Mouse (Mus musculus) embryonic stem cell, embryonic (primary cell): ENCODE data around the gene Cep112.

Source experiments
- CTCF ChIA-PET, 4 experiments: fragments of 300-600 bp in 2 of 4; fragments of 350-600 bp in 2 of 4; sonication (Branson Sonifier 250); formaldehyde crosslinking; loops; one replicate each; lab custom pipeline; 2022; ENCODE audit warnings: inconsistent platforms in 2 of 4; lab: Charles Lee
- POLR2A ChIA-PET, 4 experiments: fragments of 300-600 bp in 2 of 4; fragments of 350-600 bp in 2 of 4; sonication (Branson Sonifier 250); formaldehyde crosslinking; loops; one replicate each; lab custom pipeline; 2022; ENCODE audit warnings: antibody characterized with exemption in 4 of 4, inconsistent platforms in 1 of 4; lab: Charles Lee

The Cep112 gene

DNA sequence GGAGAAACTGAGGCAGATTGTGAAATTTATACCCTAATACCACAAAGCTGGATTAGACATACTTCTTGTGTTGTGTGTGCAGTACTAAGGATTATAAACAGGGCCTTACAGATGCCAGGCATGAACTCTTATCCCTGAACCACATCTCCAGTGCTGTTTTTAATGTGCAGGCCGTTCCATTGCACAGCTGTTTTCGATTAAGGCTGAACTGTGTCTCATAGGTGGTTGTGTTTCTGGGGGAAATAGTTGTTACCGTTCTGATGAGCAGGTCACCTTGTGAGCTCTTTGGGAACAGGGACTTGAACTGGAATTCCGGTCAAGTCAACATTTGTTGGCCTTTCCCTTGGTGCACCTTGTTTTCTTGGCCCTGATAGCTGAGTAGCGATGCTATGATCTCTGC lies 456.7 kb downstream of the Cep112 start:
- ChIA-PET POLR2A (no interaction called here), CTCF (no interaction called here)

DNA sequence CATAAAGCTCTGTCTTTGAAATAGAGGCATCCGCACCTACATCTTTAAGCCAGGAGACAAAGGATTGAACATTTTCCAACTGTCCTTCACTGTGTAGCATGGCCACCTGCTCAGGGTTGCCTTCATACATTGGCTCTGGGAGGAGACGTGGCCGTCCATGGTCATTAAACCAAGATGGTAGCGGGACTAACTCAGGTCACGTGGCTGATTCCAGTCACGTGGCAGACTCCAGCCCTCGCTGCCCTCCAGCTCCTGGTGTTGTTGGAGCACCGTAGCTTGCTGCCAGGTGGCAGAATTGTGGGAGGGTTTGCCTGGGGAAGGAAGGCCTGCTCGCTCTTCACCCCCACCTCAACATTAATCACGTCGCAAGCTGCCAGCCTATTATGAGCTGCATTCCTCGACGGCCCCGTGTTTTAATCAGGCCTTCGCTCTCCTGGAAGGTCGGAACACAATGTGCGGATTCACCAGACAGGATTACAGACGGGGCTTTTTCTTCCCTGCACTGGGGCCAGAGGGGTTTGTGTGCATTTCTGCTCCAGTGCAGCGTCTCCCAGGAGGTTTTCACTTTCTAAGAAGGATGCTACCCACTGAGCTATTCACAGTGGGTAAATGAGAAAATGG lies 460.4 kb downstream of the Cep112 start:
- ChIA-PET POLR2A (interaction anchor here in 2 of 4 experiments (0.5 to 1.0 kb wide), 4 partner anchors 10 to 38 kb away, joined by 3 read pairs; partner anchors contain the start of gene Axin2 (in 1 of the 2)), CTCF (no interaction called here)

DNA sequence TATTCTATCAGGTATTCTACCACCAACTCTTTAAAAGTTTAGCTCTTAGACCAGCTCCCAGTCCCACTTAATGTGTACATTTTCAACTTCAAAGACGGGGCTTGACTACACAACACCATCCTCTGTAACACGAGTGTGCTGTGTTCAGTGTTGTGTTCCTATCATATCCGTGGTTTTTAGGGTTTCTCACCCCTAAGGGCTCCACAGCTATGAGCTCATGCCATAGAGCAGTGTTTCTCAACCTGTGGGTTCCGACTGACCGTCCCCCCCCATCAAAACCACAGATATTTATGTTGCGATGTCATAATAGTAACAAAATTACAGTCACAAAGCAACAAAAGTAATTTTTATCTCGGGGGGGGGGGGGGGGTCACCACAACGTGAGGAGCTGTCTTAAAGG lies 461.1 kb downstream of the Cep112 start:
- POLR2A ChIA-PET = interaction anchor here in 2 of 4 experiments (0.5 to 1.0 kb wide), 4 partner anchors 25 to 94 kb away, joined by 3 to 5 read pairs (median 3); partner anchors contain the start of gene Axin2 (in 1 of the 2)
- CTCF ChIA-PET = interaction anchor here in 1 of 4 experiments (0.6 to 0.7 kb wide), 2 partner anchors 412 to 1374 kb away, joined by 4 read pairs; partner anchors contain the start of gene Rgs9

DNA sequence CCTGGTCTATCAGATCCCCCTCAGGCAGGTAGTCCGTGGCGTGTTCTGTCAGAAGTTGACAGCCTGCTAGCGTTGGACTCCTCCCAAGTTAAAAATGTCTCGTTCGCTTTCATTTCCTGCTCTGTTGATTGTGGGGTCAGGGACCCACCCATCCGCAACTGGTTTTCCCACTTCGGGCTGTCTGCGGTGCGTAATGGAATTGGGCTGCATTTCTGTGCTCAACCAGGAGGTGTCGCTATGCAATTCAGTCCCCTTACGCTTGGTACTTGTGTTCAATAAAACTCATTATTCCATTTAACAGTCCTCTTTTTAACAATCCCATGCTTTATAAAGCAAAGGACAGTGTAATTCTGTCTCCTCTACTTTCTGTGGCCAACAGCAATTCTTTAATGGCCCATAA lies 464.1 kb downstream of the Cep112 start:
- CTCF ChIA-PET = no interaction called here
- POLR2A ChIA-PET = no interaction called here

DNA sequence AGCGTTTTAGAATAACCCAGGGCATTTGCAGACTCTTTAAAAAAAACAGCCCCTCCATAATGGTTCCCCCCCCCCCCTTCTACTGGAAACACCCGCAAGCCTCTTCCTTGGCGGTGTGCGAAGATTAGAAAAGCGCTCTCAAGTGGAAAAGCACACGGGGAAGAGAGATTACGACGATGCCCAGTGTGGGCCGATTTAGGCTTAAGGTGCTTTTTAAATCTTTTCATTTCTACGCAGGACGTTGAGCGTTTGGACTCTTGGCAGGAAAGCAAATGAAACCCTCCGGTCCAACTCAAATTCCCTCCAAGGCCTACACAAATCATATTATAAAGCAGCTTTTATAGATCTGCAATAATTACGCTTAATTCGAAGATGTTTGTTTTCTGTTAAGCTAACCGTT lies 465.6 kb downstream of the Cep112 start:
- CTCF ChIA-PET = no interaction called here
- POLR2A ChIA-PET = interaction anchor here in 1 of 4 experiments (1.0 to 2.0 kb wide), 4 partner anchors 10 to 44 kb away, joined by 3 to 7 read pairs (median 4); no protein-coding TSS in a partner anchor

DNA sequence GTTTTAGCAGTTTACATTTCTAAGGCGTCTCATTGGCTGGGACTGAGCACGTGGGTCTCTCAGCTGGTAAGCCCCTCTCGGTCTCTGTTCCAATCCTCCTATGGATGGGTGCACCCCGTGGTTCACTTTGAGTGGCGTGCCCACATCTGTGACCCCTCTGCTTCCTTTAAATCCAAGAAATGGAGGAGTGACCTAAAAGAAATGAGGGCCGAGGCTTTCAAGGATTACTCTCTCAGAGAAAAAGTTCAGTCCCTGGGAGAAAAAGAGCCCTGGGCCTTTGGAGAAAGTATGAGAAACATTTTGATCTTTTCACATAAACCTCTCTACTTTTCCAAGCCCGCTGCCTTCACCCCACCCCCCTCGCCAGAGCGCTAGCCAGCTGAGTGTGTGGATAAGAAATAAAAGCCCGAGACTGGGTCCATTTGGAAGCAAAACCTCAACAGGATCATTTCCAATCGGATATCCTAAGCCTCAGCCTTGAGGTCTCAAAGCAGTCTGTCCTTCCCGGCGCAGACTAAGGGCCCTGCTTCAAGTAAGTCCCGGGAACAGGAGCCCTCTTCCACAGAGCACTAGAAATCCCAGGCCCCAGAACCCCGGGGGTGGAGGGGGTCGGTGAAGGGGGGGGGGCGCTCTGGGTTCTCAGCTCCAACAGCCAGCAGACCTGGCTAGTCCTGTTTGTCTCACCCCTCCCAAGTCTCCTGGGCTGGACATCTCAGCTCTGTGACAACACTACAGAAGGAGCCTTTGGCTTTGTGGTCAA lies 466.3 kb downstream of the Cep112 start:
- POLR2A ChIA-PET = interaction anchor here in 3 of 4 experiments (0.6 to 2.0 kb wide), 5 partner anchors 9 to 38 kb away, joined by 3 to 7 read pairs (median 3); no protein-coding TSS in a partner anchor
- CTCF ChIA-PET = interaction anchor here in 2 of 4 experiments (0.5 to 0.7 kb wide), 3 partner anchors 46 to 433 kb away, joined by 3 to 6 read pairs (median 4); no protein-coding TSS in a partner anchor

- ChIA-PET POLR2A (interaction anchor here in 2 of 4 experiments (1.3 to 2.0 kb wide), 2 partner anchors 9 to 35 kb away, joined by 3 to 7 read pairs; no protein-coding TSS in a partner anchor), CTCF (interaction anchor here in 1 of 4 experiments (0.6 to 0.7 kb wide), 2 partner anchors 45 to 433 kb away, joined by 3 to 6 read pairs; no protein-coding TSS in a partner anchor)
Measured at GRCm38 (mm10) chr11:108891871-108892380, 466.9 kb downstream of the Cep112 start.

DNA sequence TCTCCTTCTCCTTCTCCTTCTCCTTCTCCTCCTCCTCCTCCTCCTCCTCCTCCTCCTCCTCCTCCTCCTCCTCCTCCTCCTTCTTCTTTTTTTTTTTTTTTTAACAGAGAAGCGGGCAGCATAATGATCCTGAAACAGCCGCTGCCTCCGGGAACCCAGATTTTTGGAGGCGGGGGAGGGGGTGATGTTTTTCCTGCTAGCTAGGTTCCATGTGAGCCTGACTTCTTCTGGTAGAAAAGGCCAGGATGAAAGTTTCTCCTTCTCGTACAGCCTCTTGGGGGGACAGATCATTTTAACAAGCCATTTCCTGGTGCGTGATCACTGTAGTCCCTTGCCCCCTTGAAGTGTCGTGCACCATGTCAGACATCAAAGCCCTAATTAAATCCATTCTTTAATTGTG lies 467.4 kb downstream of the Cep112 start:
- ChIA-PET CTCF (no interaction called here), POLR2A (interaction anchor here in 1 of 4 experiments (0.7 to 2.0 kb wide), 3 partner anchors 8 to 654 kb away, joined by 4 to 7 read pairs (median 4); no protein-coding TSS in a partner anchor)

DNA sequence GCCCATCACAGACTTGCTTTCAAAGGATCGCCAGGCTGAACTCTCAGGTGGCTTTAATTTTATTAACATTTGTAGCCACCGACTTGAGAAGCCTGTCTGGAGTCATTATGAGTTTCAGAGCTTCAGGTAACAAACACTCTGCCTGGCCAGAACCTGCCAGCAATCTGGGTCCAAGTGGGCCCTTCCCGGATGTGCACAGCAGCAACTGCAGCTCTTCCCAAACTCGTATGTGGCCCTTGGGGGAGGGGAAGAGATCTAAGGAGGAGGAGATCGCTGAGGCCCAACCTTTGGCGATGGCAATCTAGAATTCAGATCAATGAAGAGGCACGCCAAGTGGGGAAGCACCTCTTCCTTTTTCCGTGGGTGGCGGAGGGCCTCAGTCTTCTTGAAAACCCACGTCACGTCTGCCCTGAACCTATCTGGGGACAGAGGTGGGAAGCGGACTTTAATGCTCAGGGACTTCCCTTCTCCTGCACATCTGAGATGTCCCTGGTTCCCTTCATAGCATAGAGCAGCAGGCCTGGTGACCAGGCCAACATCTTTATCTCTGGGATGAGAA lies 468.3 kb downstream of the Cep112 start:
- CTCF ChIA-PET = no interaction called here
- POLR2A ChIA-PET = interaction anchor here in 2 of 4 experiments (0.7 to 1.4 kb wide), 4 partner anchors 13 to 24 kb away, joined by 3 to 6 read pairs (median 4); no protein-coding TSS in a partner anchor

DNA sequence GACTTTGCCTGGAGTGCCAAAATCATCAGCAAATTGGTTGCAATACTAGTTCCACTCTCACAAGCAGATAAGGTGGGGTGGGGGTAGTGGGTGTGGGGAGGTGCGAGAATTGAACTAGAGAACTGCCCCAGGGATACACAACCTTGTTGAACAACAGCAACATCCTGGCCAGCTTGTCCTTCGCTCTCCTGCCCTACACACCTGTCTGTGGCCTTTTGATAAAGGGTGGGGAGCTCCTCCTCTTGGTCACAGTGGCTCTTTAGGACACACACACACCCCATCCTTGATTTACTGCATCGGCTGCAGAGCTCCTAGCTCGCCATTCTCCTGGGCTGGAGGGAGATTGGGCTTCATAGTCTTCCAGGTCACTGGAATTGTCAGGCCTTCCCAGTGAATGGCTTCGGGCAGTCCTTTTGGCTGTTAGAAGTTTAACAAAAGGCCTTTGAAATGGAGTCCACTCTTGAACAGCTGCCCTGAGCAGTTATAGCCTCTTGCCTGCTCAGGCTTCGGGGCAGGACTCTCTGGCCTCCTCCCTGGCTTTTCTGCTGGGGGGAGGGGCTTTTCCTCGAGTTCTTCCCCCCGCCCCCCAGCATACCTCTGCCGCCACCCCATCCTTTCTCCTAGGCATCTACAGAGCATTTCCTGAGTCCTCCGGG lies 469.0 kb downstream of the Cep112 start:
- CTCF ChIA-PET = no interaction called here

GRCm38 (mm10) chr11:108897034-108897433 lies 472.0 kb downstream of the Cep112 start:
- POLR2A ChIA-PET = interaction anchor here in 2 of 4 experiments (0.5 to 2.0 kb wide), 5 partner anchors 9 to 1351 kb away, joined by 3 to 10 read pairs (median 5); no protein-coding TSS in a partner anchor
- CTCF ChIA-PET = no interaction called here

More for the DNA sequence above, 469.0 kb downstream of the Cep112 start:
- POLR2A ChIA-PET = interaction anchor here in 1 of 4 experiments (1.2 to 1.4 kb wide), 2 partner anchors 13 to 17 kb away, joined by 3 to 4 read pairs; no protein-coding TSS in a partner anchor

- POLR2A ChIA-PET = interaction anchor here in 2 of 4 experiments (0.9 to 2.0 kb wide), 3 partner anchors 12 to 29 kb away, joined by 4 to 10 read pairs (median 5); no protein-coding TSS in a partner anchor
- CTCF ChIA-PET = no interaction called here
Measured at GRCm38 (mm10) chr11:108898063-108898462, 473.1 kb downstream of the Cep112 start.

DNA sequence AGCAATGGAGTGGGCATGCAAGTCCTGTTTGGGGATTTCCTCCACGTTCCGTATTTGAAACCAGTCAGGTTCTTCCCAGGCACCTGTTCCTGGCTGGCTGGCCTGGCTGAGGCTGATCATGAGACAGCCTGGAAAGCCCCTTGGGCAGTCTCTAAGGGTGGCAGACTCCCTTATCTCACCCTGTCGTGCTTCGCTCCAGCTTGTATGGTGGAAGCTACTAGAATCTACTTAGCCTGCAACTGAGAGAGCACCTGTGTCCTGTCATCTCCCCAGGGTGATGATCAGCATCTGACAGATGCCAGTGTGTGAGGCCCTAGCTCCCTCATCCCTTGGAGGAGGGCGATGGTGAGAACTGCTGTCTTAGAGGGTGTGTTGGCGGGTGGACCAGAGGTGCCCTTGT lies 473.5 kb downstream of the Cep112 start:
- POLR2A ChIA-PET = interaction anchor here in 1 of 4 experiments (1.6 to 3.7 kb wide), 2 partner anchors 12 to 28 kb away, joined by 4 to 16 read pairs; no protein-coding TSS in a partner anchor
- CTCF ChIA-PET = interaction anchor here in 1 of 4 experiments (0.5 kb wide), 1 partner anchor 658 kb away, joined by 3 read pairs; no protein-coding TSS in a partner anchor

DNA sequence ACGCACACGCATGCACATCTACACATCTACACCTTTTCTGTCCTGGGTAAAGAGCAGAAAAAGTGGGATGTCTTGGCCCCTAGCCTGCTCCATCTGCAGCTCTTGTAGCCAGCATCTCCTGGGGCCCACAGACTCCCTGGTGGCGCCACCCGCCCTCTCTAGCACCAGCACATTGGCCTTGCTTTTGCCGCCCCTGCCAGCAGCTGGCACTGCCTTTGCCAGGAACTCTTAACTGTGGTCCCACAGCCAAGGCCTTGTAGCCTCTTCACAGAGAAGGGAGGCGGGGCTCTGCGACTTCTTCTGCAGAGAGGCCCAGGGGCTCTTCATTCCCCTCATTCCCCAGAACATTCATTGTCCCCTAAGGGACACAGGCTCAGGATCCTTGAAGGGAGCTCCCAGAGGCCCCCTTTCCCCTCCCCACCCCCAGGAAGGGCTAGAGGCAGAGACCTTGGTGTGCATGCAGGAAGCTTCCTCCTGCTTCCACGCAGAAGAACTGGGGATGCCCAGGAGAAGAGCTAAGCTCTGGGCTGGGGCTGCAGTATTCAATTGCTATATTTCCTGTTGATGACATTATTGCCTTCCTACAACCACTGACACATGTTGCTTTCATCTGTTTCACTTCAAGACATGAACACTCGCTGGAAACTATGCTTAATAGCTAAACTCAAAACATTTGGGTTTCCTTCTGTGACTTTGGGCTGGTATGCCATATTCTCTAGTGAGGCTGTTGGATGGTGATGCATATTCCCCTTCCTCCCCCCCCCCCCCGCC lies 475.9 kb downstream of the Cep112 start:
- CTCF ChIA-PET = interaction anchor here in 2 of 4 experiments (0.9 to 1.3 kb wide), 2 partner anchors 8 to 10 kb away, joined by 3 read pairs; no protein-coding TSS in a partner anchor
- POLR2A ChIA-PET = interaction anchor here in 1 of 4 experiments (0.6 to 3.7 kb wide), 4 partner anchors 9 to 140 kb away, joined by 3 to 16 read pairs (median 5); no protein-coding TSS in a partner anchor

- CTCF ChIA-PET = interaction anchor here in 1 of 4 experiments (0.9 kb wide), 1 partner anchor 9 kb away, joined by 3 read pairs; no protein-coding TSS in a partner anchor
- POLR2A ChIA-PET = interaction anchor here in 1 of 4 experiments (0.6 to 3.7 kb wide), 4 partner anchors 9 to 139 kb away, joined by 3 to 16 read pairs (median 5); no protein-coding TSS in a partner anchor
Measured at GRCm38 (mm10) chr11:108901670-108902069, 476.7 kb downstream of the Cep112 start.

DNA sequence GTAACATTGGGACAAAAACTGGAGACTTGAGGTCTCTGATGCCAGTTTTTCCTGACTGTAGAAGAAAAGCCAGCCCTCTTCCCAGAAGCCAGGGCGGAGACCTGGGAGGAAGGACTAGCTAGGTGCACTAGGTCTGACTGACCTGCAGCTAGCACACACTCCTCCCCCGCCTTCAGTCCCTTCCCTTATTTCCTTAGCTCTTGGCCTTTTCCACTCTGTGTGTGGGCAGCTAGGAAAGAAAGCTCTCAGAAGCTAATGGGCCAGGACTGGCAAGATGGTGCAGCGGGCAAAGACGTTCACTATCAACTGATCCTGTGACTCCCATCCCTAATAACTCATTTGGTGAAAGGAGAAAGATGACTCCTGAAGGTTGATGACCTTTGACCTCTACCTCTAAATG lies 477.3 kb downstream of the Cep112 start:
- ChIA-PET CTCF (no interaction called here), POLR2A (interaction anchor here in 1 of 4 experiments (1.0 to 3.7 kb wide), 2 partner anchors 8 to 18 kb away, joined by 3 to 16 read pairs; partner anchors contain the start of gene Axin2)
